Mouse (Mus musculus): Measurements from ENCODE around the gene Nit2. TPM values are rescaled to one million over a fixed set of nuclear protein-coding genes. Genes with fewer than 3 reads are reported as not detected.
"Not testable (repeated sequence)": the region's sequence is repeated elsewhere in the genome, so short reads cannot be mapped to it uniquely, and the experiment has no call there.

Nit2 gene
- polyA plus RNA-seq, 1 experiment from 2014 or later: 49.9 TPM

- H3K36me3 ChIP-seq (ENCODE audit: control insufficient read depth, insufficient read depth, low read length): peaks cover 7% of the 10 kb centered on the region; the same call in 1 of the 2 replicates
- H3K9me3 ChIP-seq (ENCODE audit: control insufficient read depth, low read length): no peaks in the 10 kb centered on the region
- no peak overlapping the region for H3K4me3 ChIP-seq (ENCODE audit: low read depth, low read length)
- no peaks in the 10 kb centered on the region for H3K27me3 ChIP-seq (ENCODE audit: control insufficient read depth, insufficient read depth, low read length)
- H3K4me2 ChIP-seq: no peak overlapping the region
- no peak for DNase-seq (ENCODE audit: low spot score, missing footprints)
- H3K9ac ChIP-seq (ENCODE audit: low read length): no peak overlapping the region
- H3K27ac ChIP-seq (ENCODE audit: low read depth, low read length): no peak overlapping the region
- no peak for ATAC-seq (ENCODE audit: low FRiP score)
- WGBS: 96% methylated on average over 4 of the region's 4 CpGs
- no peaks in the 10 kb centered on the region for H3K4me1 ChIP-seq (ENCODE audit: control insufficient read depth, insufficient read depth, low read length)
These were observed 19.5 kb upstream of the Nit2 start for GRCm38 (mm10) chr16:57186618-57187017.

DNA sequence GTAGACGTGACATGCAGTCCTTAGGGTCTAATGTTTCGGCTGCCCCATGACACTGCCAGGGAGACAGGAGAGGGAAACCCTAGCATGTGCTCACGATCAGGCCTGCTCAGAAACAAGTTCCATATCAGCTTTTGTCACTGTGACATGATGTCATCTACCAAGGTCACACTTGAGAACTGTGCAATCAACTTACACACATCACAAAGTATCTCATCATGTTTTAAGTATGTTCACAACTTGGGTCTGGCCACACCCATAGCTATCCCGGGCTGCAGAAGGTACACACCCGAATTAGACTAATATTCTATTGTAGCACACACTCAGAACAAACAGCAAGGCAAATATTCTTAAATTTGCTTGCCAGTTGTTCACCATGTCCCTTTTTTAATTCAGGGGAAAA lies 14.9 kb upstream of the Nit2 start:
- Histone ChIP-seq H3K4me2 (no peak overlapping the region), H3K27me3 (ENCODE audit: control insufficient read depth, insufficient read depth, low read length) (no peaks in the 10 kb centered on the region), H3K4me3 (ENCODE audit: low read depth, low read length) (no peak overlapping the region), H3K9me3 (ENCODE audit: control insufficient read depth, low read length) (no peaks in the 10 kb centered on the region), H3K27ac (ENCODE audit: low read depth, low read length) (no peak overlapping the region), H3K9ac (ENCODE audit: low read length) (no peak overlapping the region), H3K36me3 (ENCODE audit: control insufficient read depth, insufficient read depth, low read length) (peaks cover 7% of the 10 kb centered on the region; the same call in 1 of the 2 replicates), H3K4me1 (ENCODE audit: control insufficient read depth, insufficient read depth, low read length) (no peaks in the 10 kb centered on the region)
- DNase-seq (ENCODE audit: low spot score, missing footprints) (no peak), ATAC-seq (ENCODE audit: low FRiP score) (no peak)
- WGBS: 95% methylated on average over 5 of the region's 5 CpGs

DNA sequence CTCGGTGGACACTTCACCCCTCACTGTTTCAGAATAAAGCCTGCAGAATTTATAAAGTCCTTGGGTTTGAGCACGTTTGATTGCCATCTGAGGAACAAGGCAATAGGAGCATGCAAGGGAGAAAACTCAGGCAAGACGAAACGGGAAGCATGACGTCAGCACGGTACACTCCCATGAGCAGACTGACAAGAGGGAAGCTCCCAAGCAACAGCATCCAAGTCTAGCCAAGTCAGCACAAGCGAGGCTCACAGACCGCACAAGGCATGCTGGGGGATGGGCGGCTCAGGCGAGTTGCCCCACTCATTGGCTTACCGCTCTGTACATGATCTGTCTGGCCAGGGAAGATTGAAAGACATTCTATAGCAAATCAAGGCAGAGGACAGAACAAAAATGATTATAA lies 14.0 kb upstream of the Nit2 start:
- 89% methylated on average over 11 of the region's 11 CpGs for WGBS

DNA sequence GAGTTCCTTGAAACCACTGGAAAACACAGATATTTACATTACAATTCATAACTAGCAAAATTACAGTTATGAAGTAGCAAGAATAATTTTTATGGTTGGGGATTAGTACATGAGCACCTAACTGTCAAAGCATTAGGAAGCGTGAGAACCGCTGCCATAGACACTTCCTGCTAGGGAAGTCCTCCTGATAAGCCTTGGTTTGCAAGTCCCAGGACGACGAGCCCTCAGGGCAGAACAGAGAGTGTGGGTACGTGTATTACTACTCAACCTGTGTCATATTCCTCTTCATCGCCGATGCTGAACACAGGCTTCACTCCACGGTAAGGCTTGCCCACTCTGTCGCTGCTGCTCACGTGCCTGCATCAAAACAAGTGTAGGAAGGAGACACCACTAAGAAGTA lies 10.5 kb upstream of the Nit2 start:
- Histone ChIP-seq H3K27me3 (ENCODE audit: control insufficient read depth, insufficient read depth, low read length) (no peaks in the 10 kb centered on the region), H3K27ac (ENCODE audit: low read depth, low read length) (no peak overlapping the region), H3K36me3 (ENCODE audit: control insufficient read depth, insufficient read depth, low read length) (peaks cover 4% of the 10 kb centered on the region; the same call in 1 of the 2 replicates), H3K4me2 (no peak overlapping the region), H3K9ac (ENCODE audit: low read length) (no peak overlapping the region), H3K9me3 (ENCODE audit: control insufficient read depth, low read length) (no peaks in the 10 kb centered on the region), H3K4me3 (ENCODE audit: low read depth, low read length) (no peak overlapping the region), H3K4me1 (ENCODE audit: control insufficient read depth, insufficient read depth, low read length) (no peaks in the 10 kb centered on the region)
- 93% methylated on average over 10 of the region's 10 CpGs for WGBS
- no peak for DNase-seq (ENCODE audit: low spot score, missing footprints)
- no peak for ATAC-seq (ENCODE audit: low FRiP score)

More for the DNA sequence above, 14.0 kb upstream of the Nit2 start:
- Histone ChIP-seq H3K9ac (ENCODE audit: low read length) (no peak overlapping the region), H3K27me3 (ENCODE audit: control insufficient read depth, insufficient read depth, low read length) (no peaks in the 10 kb centered on the region), H3K4me3 (ENCODE audit: low read depth, low read length) (no peak overlapping the region), H3K36me3 (ENCODE audit: control insufficient read depth, insufficient read depth, low read length) (peaks cover 7% of the 10 kb centered on the region; the same call in 1 of the 2 replicates), H3K4me1 (ENCODE audit: control insufficient read depth, insufficient read depth, low read length) (no peaks in the 10 kb centered on the region), H3K4me2 (no peak overlapping the region), H3K9me3 (ENCODE audit: control insufficient read depth, low read length) (no peaks in the 10 kb centered on the region), H3K27ac (ENCODE audit: low read depth, low read length) (no peak overlapping the region)
- ATAC-seq (ENCODE audit: low FRiP score) (no peak), DNase-seq (ENCODE audit: low spot score, missing footprints) (no peak)

DNA sequence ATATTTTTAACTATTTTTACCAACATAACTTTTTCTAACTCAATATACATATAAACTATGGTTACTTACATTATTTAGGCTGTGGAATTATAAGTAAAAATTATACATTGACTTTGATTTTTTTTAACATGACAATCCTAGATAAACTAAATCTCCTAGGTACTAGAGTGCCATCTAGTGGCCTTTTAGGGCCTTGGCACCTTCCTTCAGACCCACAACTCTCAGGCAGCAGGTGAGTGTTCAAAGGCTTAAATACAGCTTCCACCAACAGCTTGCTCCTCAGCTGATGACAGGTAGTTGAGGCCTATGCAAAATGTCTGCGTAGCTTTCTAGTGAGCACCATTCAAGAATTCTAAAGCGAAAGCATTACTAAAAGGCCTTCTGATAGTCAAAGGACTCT lies 10.1 kb upstream of the Nit2 start:
- no peak overlapping the region for H3K4me3 ChIP-seq (ENCODE audit: low read depth, low read length)
- no peaks in the 10 kb centered on the region for H3K4me1 ChIP-seq (ENCODE audit: control insufficient read depth, insufficient read depth, low read length)
- no peaks in the 10 kb centered on the region for H3K27me3 ChIP-seq (ENCODE audit: control insufficient read depth, insufficient read depth, low read length)
- ATAC-seq (ENCODE audit: low FRiP score) (no peak), DNase-seq (ENCODE audit: low spot score, missing footprints) (peak; percentile 90)
- H3K9me3 ChIP-seq (ENCODE audit: control insufficient read depth, low read length): no peaks in the 10 kb centered on the region
- no peaks in the 10 kb centered on the region for H3K36me3 ChIP-seq (ENCODE audit: control insufficient read depth, insufficient read depth, low read length)
- no peak overlapping the region for H3K27ac ChIP-seq (ENCODE audit: low read depth, low read length)
- H3K4me2 ChIP-seq: no peak overlapping the region
- H3K9ac ChIP-seq (ENCODE audit: low read length): no peak overlapping the region
- WGBS: 64% methylated on average over 2 of the region's 2 CpGs

DNA sequence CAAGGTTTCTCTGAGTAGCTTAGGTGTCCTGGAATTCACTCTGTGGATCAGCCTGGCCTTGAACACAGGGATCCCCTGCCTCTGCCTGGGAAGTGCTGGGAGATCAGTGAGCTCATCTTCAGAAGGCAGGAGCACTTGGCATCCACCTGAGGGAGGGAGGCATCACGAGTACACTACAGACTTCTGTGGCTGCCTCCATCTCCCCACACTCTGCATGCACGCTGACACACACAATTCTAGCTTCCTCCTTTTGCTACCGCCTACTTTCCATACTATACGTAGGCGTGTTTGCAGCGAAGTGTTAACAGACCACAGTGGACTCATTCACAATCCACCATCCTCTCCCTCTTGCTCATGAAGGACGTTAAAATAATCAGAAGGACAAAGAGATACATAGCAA lies 9.1 kb upstream of the Nit2 start:
- Histone ChIP-seq H3K27ac (ENCODE audit: low read depth, low read length) (no peak overlapping the region), H3K4me1 (ENCODE audit: control insufficient read depth, insufficient read depth, low read length) (no peaks in the 10 kb centered on the region), H3K4me2 (no peak overlapping the region), H3K4me3 (ENCODE audit: low read depth, low read length) (no peak overlapping the region), H3K9me3 (ENCODE audit: control insufficient read depth, low read length) (no peaks in the 10 kb centered on the region), H3K9ac (ENCODE audit: low read length) (no peak overlapping the region), H3K36me3 (ENCODE audit: control insufficient read depth, insufficient read depth, low read length) (no peaks in the 10 kb centered on the region), H3K27me3 (ENCODE audit: control insufficient read depth, insufficient read depth, low read length) (no peaks in the 10 kb centered on the region)
- DNase-seq (ENCODE audit: low spot score, missing footprints) (no peak), ATAC-seq (ENCODE audit: low FRiP score) (no peak)
- 93% methylated on average over 7 of the region's 7 CpGs for WGBS

GRCm38 (mm10) chr16:57175751-57176150 lies 8.6 kb upstream of the Nit2 start:
- WGBS: 68% methylated on average over 2 of the region's 2 CpGs

GRCm38 (mm10) chr16:57174480-57174879 lies 7.3 kb upstream of the Nit2 start:
- H3K27ac ChIP-seq (ENCODE audit: low read depth, low read length); ATAC-seq (ENCODE audit: low FRiP score): not testable (repeated sequence)

More at GRCm38 (mm10) chr16:57175751-57176150, 8.6 kb upstream of the Nit2 start:
- no peaks in the 10 kb centered on the region for H3K9me3 ChIP-seq (ENCODE audit: control insufficient read depth, low read length)
- ATAC-seq (ENCODE audit: low FRiP score) (no peak), DNase-seq (ENCODE audit: low spot score, missing footprints) (no peak)
- no peak overlapping the region for H3K4me2 ChIP-seq
- H3K4me1 ChIP-seq (ENCODE audit: control insufficient read depth, insufficient read depth, low read length): no peaks in the 10 kb centered on the region
- H3K4me3 ChIP-seq (ENCODE audit: low read depth, low read length): no peak overlapping the region
- no peak overlapping the region for H3K9ac ChIP-seq (ENCODE audit: low read length)
- H3K27me3 ChIP-seq (ENCODE audit: control insufficient read depth, insufficient read depth, low read length): no peaks in the 10 kb centered on the region
- no peak overlapping the region for H3K27ac ChIP-seq (ENCODE audit: low read depth, low read length)
- no peaks in the 10 kb centered on the region for H3K36me3 ChIP-seq (ENCODE audit: control insufficient read depth, insufficient read depth, low read length)

DNA sequence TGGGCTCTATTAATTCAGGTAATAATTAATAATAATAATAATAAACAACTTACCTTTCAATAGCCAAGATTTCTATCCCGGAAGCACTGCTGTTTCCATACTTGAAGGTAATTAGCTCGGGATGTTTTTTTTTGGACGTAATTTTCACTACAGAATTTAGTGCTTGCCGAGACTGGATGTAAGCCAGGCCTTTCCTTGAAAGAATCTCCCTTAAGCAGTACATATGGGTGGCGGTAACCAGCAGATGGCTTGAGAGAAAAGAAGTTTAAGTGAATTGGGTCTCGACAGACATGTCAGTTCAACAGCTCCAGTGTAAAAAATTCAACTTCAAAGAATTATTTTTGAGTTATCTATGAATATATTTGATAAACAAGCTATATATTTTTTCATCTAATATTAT lies 4.4 kb upstream of the Nit2 start:
- H3K9me3 ChIP-seq (ENCODE audit: control insufficient read depth, low read length): no peaks in the 10 kb centered on the region
- H3K9ac ChIP-seq (ENCODE audit: low read length): no peak overlapping the region
- no peak for ATAC-seq (ENCODE audit: low FRiP score)
- H3K4me2 ChIP-seq: no peak overlapping the region
- H3K27ac ChIP-seq (ENCODE audit: low read depth, low read length): no peak overlapping the region
- WGBS: 94% methylated on average over 6 of the region's 6 CpGs
- no peaks in the 10 kb centered on the region for H3K36me3 ChIP-seq (ENCODE audit: control insufficient read depth, insufficient read depth, low read length)
- no peak overlapping the region for H3K4me3 ChIP-seq (ENCODE audit: low read depth, low read length)
- peaks cover 12% of the 10 kb centered on the region for H3K4me1 ChIP-seq (ENCODE audit: control insufficient read depth, insufficient read depth, low read length)
- no peaks in the 10 kb centered on the region for H3K27me3 ChIP-seq (ENCODE audit: control insufficient read depth, insufficient read depth, low read length)
- DNase-seq (ENCODE audit: low spot score, missing footprints): no peak

More at GRCm38 (mm10) chr16:57174480-57174879, 7.3 kb upstream of the Nit2 start:
- not testable (repeated sequence) for H3K27me3 ChIP-seq (ENCODE audit: control insufficient read depth, insufficient read depth, low read length); H3K4me2 ChIP-seq; DNase-seq (ENCODE audit: low spot score, missing footprints); H3K4me3 ChIP-seq (ENCODE audit: low read depth, low read length); H3K9me3 ChIP-seq (ENCODE audit: control insufficient read depth, low read length); H3K9ac ChIP-seq (ENCODE audit: low read length); H3K4me1 ChIP-seq (ENCODE audit: control insufficient read depth, insufficient read depth, low read length); H3K36me3 ChIP-seq (ENCODE audit: control insufficient read depth, insufficient read depth, low read length)

- Histone ChIP-seq H3K4me1 (ENCODE audit: control insufficient read depth, insufficient read depth, low read length) (peaks cover 12% of the 10 kb centered on the region), H3K9ac (ENCODE audit: low read length) (no peak overlapping the region), H3K36me3 (ENCODE audit: control insufficient read depth, insufficient read depth, low read length) (no peaks in the 10 kb centered on the region), H3K9me3 (ENCODE audit: control insufficient read depth, low read length) (no peaks in the 10 kb centered on the region), H3K4me3 (ENCODE audit: low read depth, low read length) (no peak overlapping the region), H3K27ac (ENCODE audit: low read depth, low read length) (no peak overlapping the region), H3K27me3 (ENCODE audit: control insufficient read depth, insufficient read depth, low read length) (no peaks in the 10 kb centered on the region), H3K4me2 (no peak overlapping the region)
- DNase-seq (ENCODE audit: low spot score, missing footprints) (no peak), ATAC-seq (ENCODE audit: low FRiP score) (no peak)
- WGBS: 95% methylated on average over 8 of the region's 8 CpGs
These were observed 4.0 kb upstream of the Nit2 start for GRCm38 (mm10) chr16:57171161-57171560.
